Mouse (Mus musculus) kidney, embryonic 15.5 days (tissue): ENCODE measurements around the gene Slc25a11. TPM values are rescaled to one million over a fixed set of nuclear protein-coding genes. Genes with fewer than 3 reads are reported as not detected.

Experiments used
- ATAC-seq: fragments of 200-750 bp; cut with Nextera tagmentation; replicated peaks from 2 replicates; pipeline ENCODE4 v1.8.0; 2017; ENCODE audit warnings: moderate TSS enrichment; ENCODE audit not compliant: low FRiP score
- H3K27ac ChIP-seq: fragments of 300-500 bp; sonication (generic); 2 replicates; pipeline ENCODE4 v1.5.1; 2015; ENCODE audit warnings: mild to moderate bottlenecking, inconsistent platforms
- H3K27me3 ChIP-seq: fragments of 300-500 bp; sonication (generic); 2 replicates; pipeline ENCODE4 v1.6.1; 2015; ENCODE audit warnings: inconsistent platforms
- H3K36me3 ChIP-seq: fragments of 300-500 bp; sonication (generic); 2 replicates; pipeline ENCODE4 v1.6.1; 2015; ENCODE audit warnings: inconsistent platforms
- H3K4me1 ChIP-seq: fragments of 300-500 bp; sonication (generic); 2 replicates; pipeline ENCODE4 v1.6.1; 2015; ENCODE audit warnings: inconsistent platforms
- H3K4me2 ChIP-seq: fragments of 300-500 bp; sonication (generic); 2 replicates; pipeline ENCODE4 v1.6.1; 2015; ENCODE audit warnings: moderate library complexity, mild to moderate bottlenecking, inconsistent platforms
- H3K4me3 ChIP-seq: fragments of 300-500 bp; sonication (generic); replicated peaks from 2 replicates; pipeline ENCODE4 v1.5.1; 2015; ENCODE audit warnings: mild to moderate bottlenecking, inconsistent platforms
- H3K9ac ChIP-seq: fragments of 300-500 bp; sonication (generic); 2 replicates; pipeline ENCODE4 v1.6.1; 2015; ENCODE audit warnings: mild to moderate bottlenecking, inconsistent platforms
- H3K9me3 ChIP-seq: fragments of 300-500 bp; sonication (generic); replicated peaks from 2 replicates; pipeline ENCODE4 v1.6.1; 2016; ENCODE audit warnings: inconsistent platforms
- WGBS: fragments of 180-500 bp; shearing (Covaris S2); methylation state at CpG from one replicate; pipeline ENCODE4 v1.1.7; 2015; ENCODE audit warnings: mixed read lengths; 5-methylcytosine and 5-hydroxymethylcytosine counted together
- polyA plus RNA-seq: library from polyadenylated mRNA; unstranded; fragments of >200 nt; fragmentation: Nextera tagmentation; extraction: Ambion mirVana; gene quantifications from 2 replicates; pipeline ENCODE4 v1.2.1, GENCODE M21; 2015

Slc25a11 gene
- polyA plus RNA-seq, 1 experiment from 2014 or later = 186 TPM

- peaks cover 98% of the 10 kb centered on the region for H3K36me3 ChIP-seq
These were observed 40.6 kb downstream of the Slc25a11 start for GRCm38 (mm10) chr11:70606717-70607116.

DNA sequence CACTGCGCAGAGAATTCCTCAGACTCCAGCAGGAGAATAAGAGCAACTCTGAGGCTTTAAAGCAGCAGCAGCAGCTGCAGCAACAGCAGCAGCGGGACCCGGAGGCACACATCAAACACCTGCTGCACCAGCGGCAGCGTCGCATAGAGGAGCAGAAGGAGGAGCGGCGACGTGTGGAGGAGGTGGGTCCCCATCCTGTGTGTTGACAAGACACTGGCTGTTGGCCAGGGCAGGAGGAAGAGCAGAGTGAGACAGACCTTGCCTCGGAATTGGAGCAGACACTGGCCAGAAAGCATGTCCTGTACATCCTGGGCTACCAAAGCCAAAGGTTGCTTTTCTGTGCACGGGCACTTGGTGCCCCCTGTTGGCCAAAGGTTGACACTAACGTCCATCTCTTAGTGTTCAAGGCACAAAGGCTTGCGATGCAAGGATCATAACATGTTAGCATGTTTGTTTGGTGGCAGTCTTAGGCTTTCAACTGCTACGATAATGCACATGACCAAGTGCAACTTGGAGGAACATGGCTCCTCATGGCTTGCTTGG lies 42.2 kb downstream of the Slc25a11 start:
- WGBS = 54% methylated on average over 14 of the region's 14 CpGs
- Histone ChIP-seq H3K36me3 (peaks cover 91% of the 10 kb centered on the region), H3K9ac (no peak overlapping the region), H3K9me3 (no peaks in the 10 kb centered on the region), H3K4me3 (no peak overlapping the region), H3K4me1 (peaks cover 15% of the 10 kb centered on the region), H3K27ac (no peak overlapping the region), H3K27me3 (no peaks in the 10 kb centered on the region), H3K4me2 (no peak overlapping the region)
- ATAC-seq = no peak

More at GRCm38 (mm10) chr11:70606717-70607116, 40.6 kb downstream of the Slc25a11 start:
- Histone ChIP-seq H3K9me3 (no peaks in the 10 kb centered on the region), H3K27me3 (no peaks in the 10 kb centered on the region), H3K4me1 (peaks cover 15% of the 10 kb centered on the region), H3K9ac (no peak overlapping the region), H3K4me2 (no peak overlapping the region), H3K27ac (no peak overlapping the region), H3K4me3 (no peak overlapping the region)
- ATAC-seq = no peak
- WGBS = 62% methylated on average over 12 of the region's 12 CpGs

DNA sequence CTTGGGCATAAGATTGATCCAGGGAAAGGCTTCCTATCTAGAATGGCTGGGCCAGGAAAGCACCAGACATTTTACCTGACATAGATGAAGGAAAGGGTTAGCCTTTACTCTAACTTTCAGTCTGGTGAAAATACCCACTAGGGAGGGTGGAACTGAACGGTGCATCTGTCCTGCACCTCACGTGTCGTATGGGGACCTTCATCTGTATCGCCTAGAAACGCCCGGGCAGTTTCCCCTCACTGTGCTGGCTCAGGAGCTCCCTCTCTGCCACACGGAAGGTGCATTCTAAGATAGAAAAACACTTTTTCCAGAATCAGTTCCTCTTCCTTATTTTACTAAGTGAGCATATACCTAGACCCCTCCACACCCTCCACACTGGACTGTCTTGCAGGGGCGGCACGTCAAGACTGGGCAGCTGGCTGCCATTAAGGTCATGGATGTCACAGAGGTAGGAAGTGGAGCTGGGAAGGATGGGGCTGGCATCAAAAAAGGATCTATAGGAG lies 48.8 kb downstream of the Slc25a11 start:
- H3K9me3 ChIP-seq = no peaks in the 10 kb centered on the region
- H3K4me2 ChIP-seq = no peak overlapping the region
- no peak overlapping the region for H3K9ac ChIP-seq
- peaks cover 12% of the 10 kb centered on the region; the same call in 1 of the 2 replicates for H3K4me1 ChIP-seq
- ATAC-seq = no peak
- no peak overlapping the region for H3K27ac ChIP-seq
- WGBS = 91% methylated on average over 9 of the region's 9 CpGs
- no peaks in the 10 kb centered on the region for H3K27me3 ChIP-seq
- no peak overlapping the region for H3K4me3 ChIP-seq
- H3K36me3 ChIP-seq = peaks cover 58% of the 10 kb centered on the region

GRCm38 (mm10) chr11:70597301-70597700 lies 50.0 kb downstream of the Slc25a11 start:
- Histone ChIP-seq H3K4me1 (peaks cover 12% of the 10 kb centered on the region; the same call in 1 of the 2 replicates), H3K9ac (no peak overlapping the region), H3K36me3 (peaks cover 47% of the 10 kb centered on the region), H3K27me3 (no peaks in the 10 kb centered on the region), H3K4me2 (no peak overlapping the region), H3K27ac (no peak overlapping the region), H3K9me3 (no peaks in the 10 kb centered on the region), H3K4me3 (no peak overlapping the region)
- WGBS = 86% methylated on average over 6 of the region's 6 CpGs
- ATAC-seq = no peak

DNA sequence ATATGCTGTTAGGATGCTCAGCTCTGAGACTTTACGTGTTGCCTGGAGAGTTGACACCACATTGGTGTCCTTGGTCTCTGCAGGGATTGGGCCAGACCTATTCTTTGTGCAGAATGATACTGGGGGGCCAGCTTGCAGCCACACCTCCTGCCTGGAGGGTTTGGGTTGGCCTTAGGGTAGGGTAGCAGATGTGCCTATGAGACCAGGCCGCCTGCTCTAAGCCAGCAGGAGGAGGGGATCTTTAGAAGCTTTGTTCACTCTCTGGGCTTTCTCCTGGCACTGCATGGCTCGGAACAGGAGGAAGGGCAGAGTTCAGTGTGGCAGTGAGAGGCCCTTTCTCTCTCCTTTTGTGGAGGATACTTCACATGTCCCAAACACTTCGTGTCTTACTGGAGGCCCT lies 51.2 kb downstream of the Slc25a11 start:
- H3K27ac ChIP-seq = peak overlapping the region; percentile 75
- peaks cover 12% of the 10 kb centered on the region; the same call in 1 of the 2 replicates for H3K4me1 ChIP-seq
- no peak for ATAC-seq
- WGBS = 69% methylated on average over 4 of the region's 4 CpGs
- no peaks in the 10 kb centered on the region for H3K27me3 ChIP-seq
- H3K9me3 ChIP-seq = no peaks in the 10 kb centered on the region
- peaks cover 35% of the 10 kb centered on the region for H3K36me3 ChIP-seq
- no peak overlapping the region for H3K4me2 ChIP-seq
- H3K9ac ChIP-seq = no peak overlapping the region
- no peak overlapping the region for H3K4me3 ChIP-seq

GRCm38 (mm10) chr11:70595638-70596037 lies 51.6 kb downstream of the Slc25a11 start:
- H3K27ac ChIP-seq = peak overlapping the region; percentile 75
- no peaks in the 10 kb centered on the region for H3K9me3 ChIP-seq
- peaks cover 12% of the 10 kb centered on the region; the same call in 1 of the 2 replicates for H3K4me1 ChIP-seq
- ATAC-seq = no peak
- no peak overlapping the region for H3K4me2 ChIP-seq
- H3K9ac ChIP-seq = no peak overlapping the region
- no peaks in the 10 kb centered on the region for H3K27me3 ChIP-seq
- 63% methylated on average over 2 of the region's 2 CpGs for whole genome bisulfite sequencing
- peaks cover 35% of the 10 kb centered on the region for H3K36me3 ChIP-seq
- H3K4me3 ChIP-seq = no peak overlapping the region

- H3K4me1 ChIP-seq = peaks cover 12% of the 10 kb centered on the region; the same call in 1 of the 2 replicates
- H3K9me3 ChIP-seq = no peaks in the 10 kb centered on the region
- no peak overlapping the region for H3K4me3 ChIP-seq
- no peak overlapping the region for H3K4me2 ChIP-seq
- WGBS = 70% methylated on average over 15 of the region's 15 CpGs
- no peak overlapping the region for H3K9ac ChIP-seq
- 0 out of 2 replicates have a peak overlapping the region, but pooled peaks have one; percentile 27 for H3K27ac ChIP-seq
- peaks cover 26% of the 10 kb centered on the region for H3K36me3 ChIP-seq
- no peaks in the 10 kb centered on the region for H3K27me3 ChIP-seq
- no peak for ATAC-seq
These were observed 52.9 kb downstream of the Slc25a11 start for GRCm38 (mm10) chr11:70594253-70594989.

Other genes with a start within 250 kb of the Slc25a11 start
- 40.1 and 42.1 TPM in 2 replicates for gene Pelp1, start 237.4 kb downstream of the Slc25a11 start, polyA plus RNA-seq
- gene Arrb2, start 214.8 kb downstream of the Slc25a11 start, polyA plus RNA-seq = 15.4 and 15.5 TPM in 2 replicates
- gene Med11, start 195.6 kb downstream of the Slc25a11 start, polyA plus RNA-seq = 38.8 and 42.0 TPM in 2 replicates
- gene Zmynd15, start 188.0 kb downstream of the Slc25a11 start, polyA plus RNA-seq = 0.63 and 0.66 TPM in 2 replicates
- 6.0 and 6.9 TPM in 2 replicates for gene Cxcl16, start 187.5 kb downstream of the Slc25a11 start, polyA plus RNA-seq
- gene Tm4sf5, start 142.2 kb downstream of the Slc25a11 start, polyA plus RNA-seq = 0.82 and 0.88 TPM in 2 replicates
- 0.35 and 0.40 TPM in 2 replicates for gene Vmo1, start 132.9 kb downstream of the Slc25a11 start, polyA plus RNA-seq
- gene Gltpd2, start 128.3 kb downstream of the Slc25a11 start, polyA plus RNA-seq = 0.91 and 1.1 TPM in 2 replicates
- 755 and 782 TPM in 2 replicates for gene Psmb6, start 122.1 kb downstream of the Slc25a11 start, polyA plus RNA-seq
- not detected in 2 replicates for gene Gm40193, start 114.5 kb downstream of the Slc25a11 start, polyA plus RNA-seq
- gene Pld2, start 107.4 kb downstream of the Slc25a11 start, polyA plus RNA-seq = 6.5 and 8.2 TPM in 2 replicates
- 14.8 and 15.8 TPM in 2 replicates for gene Mink1, start 84.6 kb downstream of the Slc25a11 start, polyA plus RNA-seq
- not detected in 2 replicates for gene 4930544D05Rik, start 31.6 kb downstream of the Slc25a11 start, polyA plus RNA-seq
- 0.27 TPM in 1 of 2 replicates, not detected in the other for gene Chrne, start 28.3 kb downstream of the Slc25a11 start, polyA plus RNA-seq
- gene Gp1ba, start 8.4 kb downstream of the Slc25a11 start, polyA plus RNA-seq = 0.19 and 0.30 TPM in 2 replicates
- gene Rnf167, start 244 bp downstream of the Slc25a11 start, polyA plus RNA-seq = 115 and 122 TPM in 2 replicates
- 1,914 and 2,031 TPM in 2 replicates for gene Pfn1, start 7.2 kb upstream of the Slc25a11 start, polyA plus RNA-seq
- gene Eno3, start 9.7 kb upstream of the Slc25a11 start, polyA plus RNA-seq = 30.3 and 38.5 TPM in 2 replicates
- gene Spag7, start 21.9 kb upstream of the Slc25a11 start, polyA plus RNA-seq = 181 and 202 TPM in 2 replicates
- 12.8 and 14.1 TPM in 2 replicates for gene Camta2, start 40.6 kb upstream of the Slc25a11 start, polyA plus RNA-seq
- 1.2 and 2.3 TPM in 2 replicates for gene Inca1, start 52.7 kb upstream of the Slc25a11 start, polyA plus RNA-seq
- 3.5 and 3.6 TPM in 2 replicates for gene Kif1c, start 53.1 kb upstream of the Slc25a11 start, polyA plus RNA-seq
- gene Zfp3, start 116.7 kb upstream of the Slc25a11 start, polyA plus RNA-seq = 6.8 and 8.1 TPM in 2 replicates
- 0.25 TPM in 1 of 2 replicates, not detected in the other for gene Scimp, start 165.1 kb upstream of the Slc25a11 start, polyA plus RNA-seq
- 36.5 and 36.8 TPM in 2 replicates for gene Rabep1, start 197.3 kb upstream of the Slc25a11 start, polyA plus RNA-seq